Mouse (Mus musculus): ENCODE results near the gene Itprid1. TPM values are rescaled to one million over a fixed set of nuclear protein-coding genes. Genes with fewer than 3 reads are reported as not detected.

The Itprid1 gene
- 0.59 and 0.64 TPM in 2 replicates for polyA plus RNA-seq (2012; rRNA removed)

- no peak for DNase-seq (ENCODE audit: extremely low spot score in 1 of 2, low spot score in 1 of 2)
Measured at GRCm38 (mm10) chr6:55836650-55837320, at the start of gene Itprid1. TSS of gene Itprid1 (plus strand) at chr6:55836895.

GRCm38 (mm10) chr6:55789557-55789956 is 47.1 kb upstream of the Itprid1 start:
- no peak for DNase-seq (ENCODE audit: extremely low spot score in 1 of 2, low spot score in 1 of 2)

GRCm38 (mm10) chr6:55791852-55792496 is 44.7 kb upstream of the Itprid1 start:
- no peak for DNase-seq (ENCODE audit: extremely low spot score in 1 of 2, low spot score in 1 of 2)

GRCm38 (mm10) chr6:55792536-55792935 is 44.2 kb upstream of the Itprid1 start:
- peak; percentile 69 to 81 for DNase-seq (ENCODE audit: extremely low spot score in 1 of 2, low spot score in 1 of 2)

- DNase-seq (ENCODE audit: extremely low spot score in 1 of 2, low spot score in 1 of 2) = no peak
Measured at GRCm38 (mm10) chr6:55802686-55803085, 34.0 kb upstream of the Itprid1 start.

GRCm38 (mm10) chr6:55803357-55803756 is 33.3 kb upstream of the Itprid1 start:
- no peak for DNase-seq (ENCODE audit: extremely low spot score in 1 of 2, low spot score in 1 of 2)

- DNase-seq (ENCODE audit: extremely low spot score in 1 of 2, low spot score in 1 of 2) = peak; percentile 46 to 80
Measured at GRCm38 (mm10) chr6:55803991-55804680, 32.6 kb upstream of the Itprid1 start.

- DNase-seq (ENCODE audit: extremely low spot score in 1 of 2, low spot score in 1 of 2) = no peak
Measured at GRCm38 (mm10) chr6:55804681-55805000, 32.1 kb upstream of the Itprid1 start.

GRCm38 (mm10) chr6:55805291-55806137 is 31.2 kb upstream of the Itprid1 start:
- peak; percentile 54 to 73 for DNase-seq (ENCODE audit: extremely low spot score in 1 of 2, low spot score in 1 of 2)

GRCm38 (mm10) chr6:55806537-55806936 is 30.2 kb upstream of the Itprid1 start:
- peak in 1 of 2 experiments; percentile 61 for DNase-seq (ENCODE audit: extremely low spot score in 1 of 2, low spot score in 1 of 2)

- peak in 1 of 2 experiments; percentile 59 for DNase-seq (ENCODE audit: extremely low spot score in 1 of 2, low spot score in 1 of 2)
Measured at GRCm38 (mm10) chr6:55808692-55809091, 28.0 kb upstream of the Itprid1 start.

- DNase-seq (ENCODE audit: extremely low spot score in 1 of 2, low spot score in 1 of 2) = peak; percentile 74 to 80
Measured at GRCm38 (mm10) chr6:55811153-55811552, 25.5 kb upstream of the Itprid1 start.

GRCm38 (mm10) chr6:55812353-55812752 is 24.3 kb upstream of the Itprid1 start:
- no peak for DNase-seq (ENCODE audit: extremely low spot score in 1 of 2, low spot score in 1 of 2)

GRCm38 (mm10) chr6:55814184-55814926 is 22.3 kb upstream of the Itprid1 start:
- DNase-seq (ENCODE audit: extremely low spot score in 1 of 2, low spot score in 1 of 2) = peak; percentile 31 to 75

GRCm38 (mm10) chr6:55816911-55817310 is 19.8 kb upstream of the Itprid1 start:
- DNase-seq (ENCODE audit: extremely low spot score in 1 of 2, low spot score in 1 of 2) = no peak

GRCm38 (mm10) chr6:55829722-55830121 is 7.0 kb upstream of the Itprid1 start:
- DNase-seq (ENCODE audit: extremely low spot score in 1 of 2, low spot score in 1 of 2) = no peak

- no peak for DNase-seq (ENCODE audit: extremely low spot score in 1 of 2, low spot score in 1 of 2)
Measured at GRCm38 (mm10) chr6:55852589-55852988, 15.9 kb downstream of the Itprid1 start.

- DNase-seq (ENCODE audit: extremely low spot score in 1 of 2, low spot score in 1 of 2) = peak; percentile 49 to 65
Measured at GRCm38 (mm10) chr6:55856085-55856484, 19.4 kb downstream of the Itprid1 start.

- DNase-seq (ENCODE audit: extremely low spot score in 1 of 2, low spot score in 1 of 2) = peak; percentile 8 to 23
Measured at GRCm38 (mm10) chr6:55865206-55865605, 28.5 kb downstream of the Itprid1 start.

GRCm38 (mm10) chr6:55879356-55879960 is 42.8 kb downstream of the Itprid1 start:
- peak in 1 of 2 experiments; percentile 38 for DNase-seq (ENCODE audit: extremely low spot score in 1 of 2, low spot score in 1 of 2)
